Mouse (Mus musculus): ENCODE measurements around the gene Calr4. TPM values are rescaled to one million over a fixed set of nuclear protein-coding genes. Genes with fewer than 3 reads are reported as not detected.

Gene Calr4
- polyA plus RNA-seq, 1 experiment from 2014 or later = 0.19 TPM

DNA sequence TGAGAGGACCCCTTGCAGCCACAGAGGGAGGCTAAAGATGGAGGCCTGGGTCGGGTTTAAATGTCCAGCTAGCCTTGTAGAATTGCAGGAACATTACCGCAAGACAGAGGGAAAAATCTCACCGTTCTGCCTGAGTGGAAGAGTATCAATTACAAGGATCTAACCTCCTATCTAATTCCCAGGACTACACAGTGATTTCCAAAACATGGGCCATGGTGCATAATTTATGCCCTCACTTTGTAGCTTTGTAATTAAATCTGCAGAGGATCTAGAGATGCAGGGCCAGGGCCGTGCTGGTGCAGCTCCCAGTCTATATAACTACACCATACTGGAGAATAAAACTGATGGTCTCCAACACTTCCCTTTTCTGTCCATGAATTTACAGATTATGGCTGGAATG is 23.4 kb upstream of the Calr4 start:
- Histone ChIP-seq H3K4me3 (replicated peaks) (no peak overlapping the region), H3K4me2 (no peak overlapping the region), H3K9ac (no peak overlapping the region), H3K4me1 (no peaks in the 10 kb centered on the region), H3K36me3 (no peaks in the 10 kb centered on the region), H3K9me3 (no peaks in the 10 kb centered on the region), H3K27me3 (replicated peaks) (no peaks in the 10 kb centered on the region), H3K27ac (no peak overlapping the region)
- ATAC-seq (ENCODE audit: insufficient read depth, low FRiP score, low read depth) = no peak
- WGBS = 76% methylated on average over 4 of the region's 4 CpGs

DNA sequence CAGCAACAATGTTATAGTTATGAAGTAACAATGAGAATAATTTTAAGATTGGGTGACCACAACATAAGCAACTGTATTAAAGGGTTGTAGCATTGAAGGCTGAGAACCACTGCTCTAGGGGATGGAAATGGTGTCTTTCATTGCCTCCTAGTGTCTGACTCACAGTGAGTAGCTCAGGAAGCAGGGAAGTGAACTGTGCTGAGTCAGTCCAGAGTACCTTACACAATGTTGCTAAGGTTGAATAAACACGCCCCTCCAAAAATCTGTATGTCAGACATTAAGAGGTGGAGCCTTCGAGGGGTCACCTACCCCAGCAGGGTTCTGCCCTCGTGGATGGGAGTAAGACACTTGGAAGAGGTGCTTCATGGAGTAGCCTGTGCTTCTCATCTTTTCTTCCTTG is 20.3 kb upstream of the Calr4 start:
- Histone ChIP-seq H3K4me1 (no peaks in the 10 kb centered on the region), H3K36me3 (no peaks in the 10 kb centered on the region), H3K4me3 (replicated peaks) (no peak overlapping the region), H3K27ac (no peak overlapping the region), H3K9me3 (no peaks in the 10 kb centered on the region), H3K9ac (no peak overlapping the region), H3K27me3 (replicated peaks) (no peaks in the 10 kb centered on the region), H3K4me2 (no peak overlapping the region)
- no peak for ATAC-seq (ENCODE audit: insufficient read depth, low FRiP score, low read depth)
- WGBS = 68% methylated on average over 3 of the region's 3 CpGs

DNA sequence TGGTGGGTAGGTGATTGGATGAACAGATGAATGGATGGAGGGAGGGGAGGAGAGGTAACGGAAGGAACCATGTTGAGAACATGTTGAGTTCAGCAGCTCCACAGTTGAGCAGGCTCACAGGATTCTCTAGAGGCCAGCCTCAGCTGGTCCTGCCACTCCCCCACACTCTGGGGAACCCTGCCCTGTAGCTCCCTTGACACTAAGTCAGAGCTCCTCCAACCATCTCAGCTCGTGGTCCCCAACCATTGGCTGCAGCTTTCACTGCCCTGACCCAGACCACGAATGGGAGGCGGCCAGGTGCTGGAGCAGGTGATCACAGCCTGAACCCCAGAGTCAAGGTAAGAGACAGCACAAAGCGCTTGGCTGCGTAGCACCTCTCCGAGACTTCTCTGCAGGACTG is 16.3 kb upstream of the Calr4 start:
- Histone ChIP-seq H3K4me3 (replicated peaks) (no peak overlapping the region), H3K4me2 (no peak overlapping the region), H3K27ac (no peak overlapping the region), H3K27me3 (replicated peaks) (no peaks in the 10 kb centered on the region), H3K9me3 (no peaks in the 10 kb centered on the region), H3K4me1 (no peaks in the 10 kb centered on the region), H3K9ac (no peak overlapping the region), H3K36me3 (no peaks in the 10 kb centered on the region)
- 69% methylated on average over 7 of the region's 7 CpGs for WGBS
- no peak for ATAC-seq (ENCODE audit: insufficient read depth, low FRiP score, low read depth)

DNA sequence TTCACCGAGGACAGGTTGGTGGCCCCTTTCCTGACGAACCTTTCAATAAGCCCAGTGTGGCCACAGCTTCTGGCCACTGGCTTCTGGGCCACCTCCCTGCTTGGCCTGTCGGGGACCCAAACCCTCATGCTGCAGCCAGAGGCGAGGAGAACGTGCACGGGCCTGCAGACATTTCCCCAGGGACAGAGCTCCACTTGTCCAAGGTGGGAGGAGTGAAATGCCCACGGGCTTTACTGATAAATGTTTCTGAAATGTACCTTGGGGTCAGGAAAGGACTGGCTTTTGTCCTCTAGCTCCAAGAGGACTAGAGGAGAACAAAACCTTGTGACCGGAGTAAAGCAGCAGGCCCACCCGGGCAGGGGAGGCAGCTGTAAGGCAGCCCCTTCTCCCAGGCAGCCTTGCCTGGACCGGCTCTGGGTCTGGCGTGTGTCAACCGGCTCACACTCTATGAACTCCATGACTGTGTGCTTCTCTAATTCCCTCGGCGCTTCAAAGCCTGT is 13.8 kb upstream of the Calr4 start:
- Histone ChIP-seq H3K4me3 (replicated peaks) (no peak overlapping the region), H3K36me3 (no peaks in the 10 kb centered on the region), H3K27me3 (replicated peaks) (no peaks in the 10 kb centered on the region), H3K4me2 (no peak overlapping the region), H3K27ac (peak overlapping the region; percentile 57; the same call in 1 of the 2 replicates), H3K9me3 (no peaks in the 10 kb centered on the region), H3K9ac (no peak overlapping the region), H3K4me1 (no peaks in the 10 kb centered on the region)
- WGBS = 59% methylated on average over 14 of the region's 14 CpGs
- no peak for ATAC-seq (ENCODE audit: insufficient read depth, low FRiP score, low read depth)

DNA sequence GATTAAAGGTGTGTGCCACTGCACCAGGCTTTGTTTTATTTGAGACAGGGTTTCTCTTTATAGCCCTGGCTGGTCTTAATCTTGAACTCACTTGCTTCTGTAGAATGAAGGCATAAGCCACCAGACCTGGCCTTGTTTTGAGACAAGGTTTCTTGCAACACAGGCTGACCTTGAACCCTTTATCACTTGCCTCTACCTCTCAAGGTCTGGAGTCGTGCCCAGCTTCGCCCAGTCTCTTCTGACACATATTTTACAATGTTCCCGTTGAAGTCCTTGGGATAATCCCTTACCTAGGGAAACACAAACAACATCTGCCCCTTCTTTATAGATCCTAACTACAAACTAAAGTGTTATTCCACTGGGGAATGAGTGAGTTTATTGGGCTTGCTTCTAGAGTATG is 12.3 kb upstream of the Calr4 start:
- H3K4me2 ChIP-seq = no peak overlapping the region
- H3K36me3 ChIP-seq = no peaks in the 10 kb centered on the region
- no peak overlapping the region for H3K9ac ChIP-seq
- H3K27me3 ChIP-seq (replicated peaks) = no peaks in the 10 kb centered on the region
- 74% methylated on average over 3 of the region's 3 CpGs for WGBS
- H3K9me3 ChIP-seq = no peaks in the 10 kb centered on the region
- H3K27ac ChIP-seq = no peak overlapping the region
- H3K4me3 ChIP-seq (replicated peaks) = no peak overlapping the region
- H3K4me1 ChIP-seq = no peaks in the 10 kb centered on the region
- no peak for ATAC-seq (ENCODE audit: insufficient read depth, low FRiP score, low read depth)

DNA sequence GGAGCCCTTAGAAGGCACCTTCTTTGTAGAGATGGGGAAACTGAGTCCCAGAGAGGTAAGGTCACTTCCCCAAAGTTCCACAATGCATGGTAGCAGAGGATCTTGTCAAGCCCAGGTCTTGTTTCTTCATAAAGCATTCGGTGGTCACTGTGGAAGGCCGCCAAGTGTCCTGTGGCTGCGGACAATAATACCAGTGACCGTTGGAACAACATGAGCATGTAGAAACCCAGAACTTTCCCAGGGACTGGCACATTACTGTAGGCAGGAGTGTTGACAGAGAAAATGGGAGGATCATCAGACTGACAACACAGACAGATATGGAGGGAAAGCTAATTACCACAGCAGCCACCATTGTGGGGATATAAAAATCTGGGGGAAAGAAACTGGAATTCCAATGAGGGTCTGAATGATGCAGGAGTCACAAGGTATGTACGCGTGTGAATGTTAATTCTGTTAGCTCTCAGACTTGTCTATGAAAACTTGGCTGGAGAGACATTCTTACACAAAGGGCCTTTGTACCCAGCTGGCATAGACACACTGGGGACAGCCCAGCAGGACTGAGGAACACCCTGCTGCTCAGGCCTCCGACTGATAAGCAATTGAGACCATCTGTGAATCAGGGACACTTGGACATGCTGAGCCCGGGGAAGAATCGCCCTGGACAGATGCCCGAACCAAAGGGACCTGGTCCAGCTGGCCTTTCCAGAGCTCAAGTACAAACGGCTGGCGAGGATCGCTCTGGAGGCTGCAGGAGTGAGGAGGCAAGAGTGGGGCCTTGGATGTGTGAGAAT is 9.3 kb upstream of the Calr4 start:
- Histone ChIP-seq H3K4me1 (no peaks in the 10 kb centered on the region), H3K27ac (0 out of 2 replicates have a peak overlapping the region, but pooled peaks have one; percentile 32), H3K9me3 (no peaks in the 10 kb centered on the region), H3K4me3 (replicated peaks) (no peak overlapping the region), H3K9ac (no peak overlapping the region), H3K27me3 (replicated peaks) (no peaks in the 10 kb centered on the region), H3K36me3 (no peaks in the 10 kb centered on the region), H3K4me2 (no peak overlapping the region)
- ATAC-seq (ENCODE audit: insufficient read depth, low FRiP score, low read depth) = no peak
- 69% methylated on average over 13 of the region's 13 CpGs for WGBS

DNA sequence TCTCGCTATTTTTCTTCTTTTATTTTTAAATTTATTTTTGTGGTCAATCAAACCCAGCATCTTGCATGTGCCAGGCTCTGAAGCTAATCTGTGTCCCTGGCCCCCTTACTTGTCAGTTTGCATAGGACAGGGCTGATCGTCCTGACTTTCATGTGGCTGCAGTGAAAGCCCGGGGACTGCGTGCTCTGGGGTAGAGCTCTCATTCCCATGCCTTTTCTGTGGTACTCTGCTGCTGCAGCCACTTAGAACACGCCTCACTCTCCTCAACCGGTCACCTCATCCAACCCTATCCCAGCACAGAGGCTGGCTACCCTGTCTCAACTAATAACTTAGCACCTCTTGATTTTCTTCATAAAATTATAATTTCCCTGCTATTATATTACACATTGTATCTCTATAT is 8.7 kb upstream of the Calr4 start:
- Histone ChIP-seq H3K36me3 (no peaks in the 10 kb centered on the region), H3K27ac (peak overlapping the region; percentile 32; the same call in 1 of the 2 replicates), H3K9ac (no peak overlapping the region), H3K4me3 (replicated peaks) (no peak overlapping the region), H3K27me3 (replicated peaks) (no peaks in the 10 kb centered on the region), H3K4me1 (no peaks in the 10 kb centered on the region), H3K4me2 (no peak overlapping the region), H3K9me3 (no peaks in the 10 kb centered on the region)
- 63% methylated on average over 6 of the region's 6 CpGs for WGBS
- ATAC-seq (ENCODE audit: insufficient read depth, low FRiP score, low read depth) = no peak; the same call in 1 of the 2 replicates

DNA sequence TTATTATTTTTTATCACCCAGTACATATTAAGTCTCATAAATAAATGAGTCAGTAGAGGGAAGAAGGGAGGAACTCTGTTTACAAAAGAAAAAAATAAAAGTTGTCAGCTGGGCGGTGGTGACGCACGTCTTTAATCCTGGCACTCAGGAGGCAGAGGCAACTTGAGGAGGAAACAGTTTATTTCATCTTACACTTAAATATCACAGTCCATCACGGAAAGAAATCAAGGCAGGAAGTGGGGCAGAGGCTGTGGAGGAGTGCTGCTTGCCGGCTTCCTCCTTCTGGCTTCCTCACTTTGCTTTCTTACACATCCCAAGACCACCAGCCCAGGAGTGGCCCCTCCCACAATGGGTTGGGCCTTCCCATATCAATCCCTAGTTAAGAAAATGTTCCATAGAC is 8.2 kb upstream of the Calr4 start:
- H3K36me3 ChIP-seq = no peaks in the 10 kb centered on the region
- WGBS = 20% methylated on average over 5 of the region's 5 CpGs
- H3K9me3 ChIP-seq = no peaks in the 10 kb centered on the region
- H3K4me1 ChIP-seq = no peaks in the 10 kb centered on the region
- no peak overlapping the region for H3K4me2 ChIP-seq
- no peak for ATAC-seq (ENCODE audit: insufficient read depth, low FRiP score, low read depth)
- no peak overlapping the region for H3K9ac ChIP-seq
- H3K27ac ChIP-seq = 0 out of 2 replicates have a peak overlapping the region, but pooled peaks have one; percentile 16
- no peaks in the 10 kb centered on the region for H3K27me3 ChIP-seq (replicated peaks)
- H3K4me3 ChIP-seq (replicated peaks) = no peak overlapping the region

DNA sequence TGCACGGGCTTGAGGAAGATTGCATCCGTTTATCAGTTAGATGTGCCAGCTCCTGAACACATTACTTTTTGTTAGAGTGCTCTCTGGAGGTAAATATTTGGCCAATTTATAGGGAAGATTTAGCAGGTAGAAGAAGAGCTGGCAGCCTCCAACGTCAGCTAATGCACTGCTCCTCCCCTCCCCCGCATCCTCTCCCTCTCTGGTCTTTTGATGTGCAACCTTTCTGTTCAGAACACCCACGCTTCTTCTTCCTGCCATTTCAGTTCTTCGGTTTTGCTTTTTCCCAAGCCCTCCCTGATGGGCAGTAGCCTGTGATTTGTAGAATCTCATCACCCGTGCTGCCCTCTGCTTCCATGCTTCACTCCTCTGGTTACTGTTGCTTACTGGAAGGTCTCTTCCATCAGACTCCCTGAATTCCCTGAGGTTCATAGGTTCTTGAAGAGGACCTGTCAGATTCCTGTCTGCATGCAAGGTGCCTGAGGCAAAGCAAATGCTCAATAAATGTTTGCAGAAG is 4.5 kb upstream of the Calr4 start:
- WGBS = 42% methylated on average over 7 of the region's 7 CpGs
- no peak overlapping the region for H3K9ac ChIP-seq
- H3K4me3 ChIP-seq (replicated peaks) = no peak overlapping the region
- no peak overlapping the region for H3K4me2 ChIP-seq
- no peaks in the 10 kb centered on the region for H3K27me3 ChIP-seq (replicated peaks)
- no peaks in the 10 kb centered on the region for H3K4me1 ChIP-seq
- no peak for ATAC-seq (ENCODE audit: insufficient read depth, low FRiP score, low read depth)
- H3K9me3 ChIP-seq = no peaks in the 10 kb centered on the region
- no peaks in the 10 kb centered on the region for H3K36me3 ChIP-seq
- H3K27ac ChIP-seq = no peak overlapping the region

DNA sequence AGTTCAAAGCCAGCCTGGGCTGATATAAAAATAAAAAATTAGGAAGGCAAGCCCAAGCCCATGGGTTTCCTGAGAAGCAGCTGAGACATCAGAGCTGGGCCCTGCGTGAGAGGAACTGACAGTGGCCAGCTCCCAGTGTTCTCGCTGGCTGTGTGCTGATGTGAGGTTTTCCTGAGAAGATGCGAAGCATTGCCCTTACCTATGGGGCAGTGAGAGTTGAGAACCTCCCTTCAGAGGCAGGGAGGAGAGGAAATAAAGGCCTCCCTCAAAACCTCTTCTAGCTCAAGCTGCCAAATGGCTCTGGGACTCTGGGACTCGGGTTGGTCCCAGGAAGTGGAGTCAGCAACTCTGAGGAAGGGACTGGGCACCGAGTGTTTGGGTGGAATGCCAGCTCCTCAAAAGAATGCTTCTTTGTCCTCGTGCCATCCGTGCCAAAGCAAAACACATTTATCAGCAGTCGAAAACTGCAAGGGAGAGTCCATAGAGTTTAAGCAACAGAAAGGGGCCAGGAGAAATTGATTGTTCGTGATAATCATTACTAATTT is 593 bp downstream of the Calr4 start:
- WGBS = 64% methylated on average over 9 of the region's 9 CpGs
- no peak overlapping the region for H3K27ac ChIP-seq
- no peak overlapping the region for H3K4me2 ChIP-seq
- no peaks in the 10 kb centered on the region for H3K27me3 ChIP-seq (replicated peaks)
- no peak for ATAC-seq (ENCODE audit: insufficient read depth, low FRiP score, low read depth)
- H3K9ac ChIP-seq = no peak overlapping the region
- H3K4me3 ChIP-seq (replicated peaks) = no peak overlapping the region
- H3K4me1 ChIP-seq = no peaks in the 10 kb centered on the region
- H3K9me3 ChIP-seq = no peaks in the 10 kb centered on the region
- no peaks in the 10 kb centered on the region for H3K36me3 ChIP-seq

DNA sequence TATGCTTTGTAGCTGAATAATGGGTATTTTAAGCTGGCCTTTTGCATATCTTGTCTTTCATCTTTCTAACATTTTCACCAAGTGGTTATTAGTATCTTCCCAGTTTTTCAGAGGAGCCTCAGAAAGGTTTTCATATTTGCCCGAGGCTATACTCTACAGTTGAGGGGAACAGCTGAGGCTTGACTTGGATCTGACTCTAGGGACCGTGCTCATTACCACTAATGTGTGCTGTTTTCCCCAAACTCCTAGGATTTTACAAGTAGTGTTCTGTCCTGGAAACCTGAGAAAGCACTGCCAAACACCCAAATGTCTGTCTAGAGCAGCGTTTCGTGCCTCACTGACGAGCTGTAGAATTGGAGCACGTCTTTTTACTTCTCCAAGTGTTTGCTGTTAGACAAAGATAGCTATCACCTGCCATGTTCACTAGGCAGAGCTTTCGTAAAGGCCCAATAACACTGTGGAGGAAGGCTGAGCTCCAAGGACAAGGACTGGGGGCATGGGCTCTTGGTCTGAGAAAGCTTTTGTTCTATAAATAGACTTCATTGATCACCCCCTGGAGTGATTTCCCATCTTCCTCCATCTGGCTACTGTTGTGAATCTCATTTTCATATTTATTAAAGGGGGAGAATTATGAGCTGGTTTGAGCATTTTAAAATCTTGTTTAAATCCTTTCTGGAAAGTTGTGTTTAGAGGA is 2.0 kb downstream of the Calr4 start:
- no peaks in the 10 kb centered on the region for H3K36me3 ChIP-seq
- no peak overlapping the region for H3K4me3 ChIP-seq (replicated peaks)
- no peak overlapping the region for H3K4me2 ChIP-seq
- no peaks in the 10 kb centered on the region for H3K9me3 ChIP-seq
- H3K9ac ChIP-seq = no peak overlapping the region
- ATAC-seq (ENCODE audit: insufficient read depth, low FRiP score, low read depth) = no peak
- no peaks in the 10 kb centered on the region for H3K27me3 ChIP-seq (replicated peaks)
- no peak overlapping the region for H3K27ac ChIP-seq
- H3K4me1 ChIP-seq = no peaks in the 10 kb centered on the region
- WGBS = 75% methylated on average over 7 of the region's 7 CpGs

All from stomach, embryonic 15.5 days (tissue).